Comparison of ENCODE assay signal across 27 mouse cellular contexts in genomic region chr12:76446201-76446600, GRCm38 (mm10). TPM values are rescaled to one million over a fixed set of nuclear protein-coding genes. Genes with fewer than 3 reads are reported as not detected.
DNase-seq lines count a peak whose midpoint lies in the region; ATAC-seq and TF ChIP-seq lines count a peak whose summit lies in the region.
"Had no signal": no experiment of that assay in that cellular context is flagged by ENCODE, and none has a peak within 500 bp of the region (broad histone marks: within the 10 kb centered on the region; RNA-seq: fewer than 3 reads in every experiment).

No protein-coding gene starts in this region.

- 45% methylated on average over 11 of the region's 11 CpGs for WGBS in kidney, embryonic 14.5 days

- no peaks in the 10 kb centered on the region for H3K9me3 ChIP-seq in CH12.LX (replicated peaks; ENCODE audit: low read length)
- no peaks in the 10 kb centered on the region for H3K9me3 ChIP-seq in kidney, embryonic 14.5 days (ENCODE audit: control insufficient read depth, low read length)
- H3K9me3 ChIP-seq: embryonic facial prominence, embryonic 10.5 days; embryonic facial prominence, embryonic 15.5 days; forebrain, embryonic 13.5 days; heart, embryonic 12.5 days; hindbrain, embryonic 13.5 days; liver, embryonic 15.5 days; lung, embryonic 15.5 days; megakaryocyte, embryonic 14.5 days; midbrain, embryonic 12.5 days had no signal

- no peak for TF ChIP-seq CTCF in CH12.LX (conservative IDR thresholded peaks at IDR 0.05 in 1 of 2, IDR thresholded peaks at IDR 0.05 in 1 of 2; ENCODE audit: low read depth in 2 of 2, low read length in 2 of 2)

- no peaks in the 10 kb centered on the region for H3K27me3 ChIP-seq in CH12.LX (replicated peaks)
- H3K27me3 ChIP-seq in kidney, embryonic 14.5 days (ENCODE audit: control insufficient read depth, insufficient read depth, low read length): no peaks in the 10 kb centered on the region
- H3K27me3 ChIP-seq: embryonic facial prominence, embryonic 15.5 days; forebrain, embryonic 13.5 days; heart, embryonic 12.5 days; hindbrain, embryonic 13.5 days; liver, embryonic 15.5 days; lung, embryonic 15.5 days; midbrain, embryonic 12.5 days had no signal

- H3K27ac ChIP-seq in CH12.LX (ENCODE audit: insufficient read depth, low read depth): no peak overlapping the region
- peak overlapping the region; percentile 67; the same call in 1 of the 2 replicates for H3K27ac ChIP-seq in kidney, embryonic 14.5 days (ENCODE audit: low read depth, low read length)
- H3K27ac ChIP-seq: embryonic facial prominence, embryonic 10.5 days; embryonic facial prominence, embryonic 15.5 days; forebrain, embryonic 13.5 days; hindbrain, embryonic 13.5 days; liver, embryonic 15.5 days; lung, embryonic 15.5 days; midbrain, embryonic 12.5 days had no signal

- H3K4me3 ChIP-seq in CH12.LX (replicated peaks in 1 of 3; ENCODE audit: low read depth in 2 of 3, low read length in 2 of 3, poor library complexity in 1 of 3): peak overlapping the region; percentile 44 to 90 (median 75)
- no peak overlapping the region for H3K4me3 ChIP-seq in kidney, embryonic 14.5 days (ENCODE audit: low read length)
- H3K4me3 ChIP-seq: embryonic facial prominence, embryonic 10.5 days; embryonic facial prominence, embryonic 15.5 days; forebrain, embryonic 13.5 days; heart, embryonic 12.5 days; hindbrain, embryonic 13.5 days; liver, embryonic 15.5 days; lung, embryonic 15.5 days; megakaryocyte, embryonic 14.5 days; midbrain, embryonic 12.5 days had no signal

- no peak for TF ChIP-seq RAD21 in CH12.LX (IDR thresholded peaks at IDR 0.05; ENCODE audit: low read depth, low read length)

- 0 out of 2 replicates have a peak, but pooled peaks have one; percentile 37 for TF ChIP-seq EP300 in CH12.LX (IDR thresholded peaks at IDR 0.05; ENCODE audit: low read length)

- dilution Hi-C loops in CH12.LX (cut with MboI; ENCODE audit: extremely low pct_ligation_motif_present, extremely low pct_unique_long_range_greater_than_20kb, low sequenced_read_pairs): no loop called here

- TF ChIP-seq POLR2A in CH12.LX (IDR thresholded peaks at IDR 0.05; ENCODE audit: low read depth, low read length): no peak

- ATAC-seq in kidney, embryonic 14.5 days (ENCODE audit: low FRiP score, low TSS enrichment): no peak; the same call in 1 of the 2 replicates
- ATAC-seq: CD4-positive, CD25-positive, alpha-beta regulatory T cell, adult 4 months; forebrain, embryonic 13.5 days had no signal

- peak overlapping the region; percentile 77 for H3K9ac ChIP-seq in CH12.LX (ENCODE audit: insufficient read depth, low read depth)
- H3K9ac ChIP-seq in kidney, embryonic 14.5 days (ENCODE audit: low read depth, low read length): no peak overlapping the region
- H3K9ac ChIP-seq: embryonic facial prominence, embryonic 15.5 days; forebrain, embryonic 13.5 days; heart, embryonic 12.5 days; hindbrain, embryonic 13.5 days; liver, embryonic 15.5 days; lung, embryonic 15.5 days; midbrain, embryonic 12.5 days had no signal

- no peak for DNase-seq in CH12.LX (ENCODE audit: extremely low read depth)
- peak; percentile 80 for DNase-seq in kidney, adult 11 months
- peak; percentile 79 for DNase-seq in kidney, postnatal 14 days
- DNase-seq in spleen, postnatal 36 days (ENCODE audit: low spot score in 2 of 2): no peak
- DNase-seq in lung, postnatal 36 days: no peak
- no peak for DNase-seq in testis, postnatal 10 days (ENCODE audit: low spot score)
- DNase-seq: adrenal gland, adult 8-10 months; cerebellum, adult 2 months; cerebellum, postnatal 14 days; gastrocnemius, postnatal 25 days; heart, adult 18-20 months; heart, postnatal 4 days; liver; right cerebral cortex, postnatal 25 days; thymus, adult 18-20 months; thymus, postnatal 25 days had no signal

- H3K79me2 ChIP-seq in CH12.LX (replicated peaks; ENCODE audit: control insufficient read depth, extremely low read depth, insufficient read depth, poor library complexity, severe bottlenecking): peaks cover 62% of the 10 kb centered on the region

- in situ Hi-C loops in CH12.LX (cut with MboI; ENCODE audit: low pct_ligation_motif_present, low pct_unique_long_range_greater_than_20kb, low sequenced_read_pairs): no loop called here

- H3K4me2 ChIP-seq in CH12.LX (ENCODE audit: insufficient read depth, low read depth, poor library complexity, severe bottlenecking): peak overlapping the region; percentile 98
- H3K4me2 ChIP-seq in kidney, embryonic 14.5 days (replicated peaks; ENCODE audit: low read depth, low read length): no peak overlapping the region
- H3K4me2 ChIP-seq: embryonic facial prominence, embryonic 15.5 days; forebrain, embryonic 13.5 days; heart, embryonic 12.5 days; hindbrain, embryonic 13.5 days; liver, embryonic 15.5 days; lung, embryonic 15.5 days; midbrain, embryonic 12.5 days had no signal

- peaks cover 35 to 46% of the 10 kb centered on the region in 2 experiments for H3K36me3 ChIP-seq in CH12.LX (replicated peaks in 1 of 2; ENCODE audit: control insufficient read depth in 1 of 2, insufficient read depth in 1 of 2, low read length in 1 of 2)
- H3K36me3 ChIP-seq in kidney, embryonic 14.5 days (ENCODE audit: control insufficient read depth, insufficient read depth, low read length): no peaks in the 10 kb centered on the region
- H3K36me3 ChIP-seq: embryonic facial prominence, embryonic 10.5 days; embryonic facial prominence, embryonic 15.5 days; heart, embryonic 12.5 days; hindbrain, embryonic 13.5 days; liver, embryonic 15.5 days; lung, embryonic 15.5 days; midbrain, embryonic 12.5 days had no signal

- peaks cover 0 to 28% of the 10 kb centered on the region in 2 experiments; a peak in 2 of 4 replicates for H3K4me1 ChIP-seq in CH12.LX (ENCODE audit: control insufficient read depth in 1 of 2, insufficient read depth in 2 of 2)
- peaks cover 4% of the 10 kb centered on the region; the same call in 1 of the 2 replicates for H3K4me1 ChIP-seq in kidney, embryonic 14.5 days (ENCODE audit: control insufficient read depth, insufficient read depth, low read length)
- H3K4me1 ChIP-seq: embryonic facial prominence, embryonic 10.5 days; embryonic facial prominence, embryonic 15.5 days; forebrain, embryonic 13.5 days; hindbrain, embryonic 13.5 days; midbrain, embryonic 12.5 days had no signal

TF ChIP-seq in CH12.LX, 34 proteins besides CTCF, POLR2A, EP300 and RAD21:
- no peak for TF ChIP-seq MXI1 (IDR thresholded peaks at IDR 0.05; ENCODE audit: low read depth, low read length)
- TF ChIP-seq UBTF (IDR thresholded peaks at IDR 0.05; ENCODE audit: low read depth, low read length): no peak
- TF ChIP-seq POLR2AphosphoS2 (IDR thresholded peaks at IDR 0.05; ENCODE audit: low read depth, low read length): no peak
- TF ChIP-seq IRF4 (IDR thresholded peaks at IDR 0.05; ENCODE audit: low read depth, low read length): no peak
- TF ChIP-seq GABPA (IDR thresholded peaks at IDR 0.05; ENCODE audit: insufficient replicate concordance, low read depth, low read length): no peak
- TF ChIP-seq KAT2A (IDR thresholded peaks at IDR 0.05; ENCODE audit: insufficient replicate concordance, low read length): no peak
- no peak for TF ChIP-seq ZKSCAN1 (IDR thresholded peaks at IDR 0.05; ENCODE audit: borderline replicate concordance, low read depth, low read length)
- no peak for TF ChIP-seq SMC3 (IDR thresholded peaks at IDR 0.05; ENCODE audit: low read depth, low read length)
- no peak for TF ChIP-seq BHLHE40 (IDR thresholded peaks at IDR 0.05; ENCODE audit: low read depth, low read length)
- TF ChIP-seq ELF1 (IDR thresholded peaks at IDR 0.05; ENCODE audit: low read depth, low read length): no peak
- no peak for TF ChIP-seq MAX (IDR thresholded peaks at IDR 0.05; ENCODE audit: low read length)

RNA-seq across cellular contexts. Expression of gene Ppp1r36, which starts 28.9 kb away (rescaled TPM):
- total RNA-seq in CH12.LX (2012; rRNA removed): not detected in 2 replicates
- total RNA-seq in CH12.LX (2014; rRNA removed): not detected in 2 replicates
- not detected in 2 replicates for polyA plus RNA-seq in CH12.LX (2012; ENCODE audit: insufficient read length, low read depth)
- polyA plus RNA-seq in kidney, embryonic 14.5 days (2014; fragmentation: Nextera tagmentation; extraction: Ambion mirVana): 3.4 and 3.9 TPM in 2 replicates
- total RNA-seq: gastrocnemius, postnatal 25 days had no signal
- polyA plus RNA-seq: CD4-positive, CD25-positive, alpha-beta regulatory T cell, adult 4 months had no signal

RNA-seq across cellular contexts. Expression of gene Hspa2, which starts 42.2 kb away (rescaled TPM):
- total RNA-seq in CH12.LX (2012; rRNA removed): 4.7 and 5.3 TPM in 2 replicates
- total RNA-seq in CH12.LX (2014; rRNA removed): 3.4 and 3.6 TPM in 2 replicates
- 3.4 and 3.8 TPM in 2 replicates for polyA plus RNA-seq in CH12.LX (2012; ENCODE audit: insufficient read length, low read depth)
- 5.4 and 7.7 TPM in 2 replicates for polyA plus RNA-seq in kidney, embryonic 14.5 days (2014; fragmentation: Nextera tagmentation; extraction: Ambion mirVana)

Comparison
In these comparisons a context has a peak if more than half of its experiments do, and no peak if none do; other contexts are left out.
1. DNase-seq: peak in kidney, adult 11 months (single experiment) and kidney, postnatal 14 days (single experiment); none in CH12.LX (single experiment), spleen, postnatal 36 days (0 of 2), lung, postnatal 36 days (single experiment) and testis, postnatal 10 days (single experiment).